Mouse (Mus musculus) urinary bladder, adult 18-20 months (tissue): ENCODE data around the gene C9.

Experiments
- DNase-seq, 2 experiments: peaks; one replicate each; pipeline ENCODE4 v3.0.0; 2022; ENCODE audit warnings: low spot score in 2 of 2, mixed read lengths in 2 of 2

The C9 gene

GRCm38 (mm10) chr15:6445135-6445534 is at the start of gene C9:
C9 (plus strand) TSS chr15:6445327.
- no peak for DNase-seq

GRCm38 (mm10) chr15:6398211-6398610 is 46.9 kb upstream of the C9 start:
- no peak for DNase-seq

GRCm38 (mm10) chr15:6398881-6399280 is 46.2 kb upstream of the C9 start:
- DNase-seq, result no peak

GRCm38 (mm10) chr15:6400115-6400514 is 45.0 kb upstream of the C9 start:
- DNase-seq, result no peak

- DNase-seq, result no peak
Measured at GRCm38 (mm10) chr15:6402433-6402832, 42.7 kb upstream of the C9 start.

- no peak for DNase-seq
Measured at GRCm38 (mm10) chr15:6404172-6404571, 41.0 kb upstream of the C9 start.

- DNase-seq, result no peak
Measured at GRCm38 (mm10) chr15:6406771-6407170, 38.4 kb upstream of the C9 start.

GRCm38 (mm10) chr15:6409031-6409430 is 36.1 kb upstream of the C9 start:
- no peak for DNase-seq

GRCm38 (mm10) chr15:6410161-6410560 is 35.0 kb upstream of the C9 start:
- DNase-seq, result no peak

- no peak for DNase-seq
Measured at GRCm38 (mm10) chr15:6411334-6411733, 33.8 kb upstream of the C9 start.

GRCm38 (mm10) chr15:6415317-6415716 is 29.8 kb upstream of the C9 start:
- DNase-seq, result no peak

- DNase-seq, result no peak
Measured at GRCm38 (mm10) chr15:6431777-6432176, 13.3 kb upstream of the C9 start.

GRCm38 (mm10) chr15:6432411-6432810 is 12.7 kb upstream of the C9 start:
- no peak for DNase-seq

- no peak for DNase-seq
Measured at GRCm38 (mm10) chr15:6435281-6435680, 9.8 kb upstream of the C9 start.

GRCm38 (mm10) chr15:6435773-6436172 is 9.4 kb upstream of the C9 start:
- no peak for DNase-seq

- DNase-seq, result no peak
Measured at GRCm38 (mm10) chr15:6438685-6439084, 6.4 kb upstream of the C9 start.

- DNase-seq, result no peak
Measured at GRCm38 (mm10) chr15:6444452-6444851, 675 bp upstream of the C9 start.

- no peak for DNase-seq
Measured at GRCm38 (mm10) chr15:6446181-6446580, 1.1 kb downstream of the C9 start.

GRCm38 (mm10) chr15:6448892-6449291 is 3.8 kb downstream of the C9 start:
- no peak for DNase-seq

GRCm38 (mm10) chr15:6454461-6454860 is 9.3 kb downstream of the C9 start:
- DNase-seq, result no peak

- no peak for DNase-seq
Measured at GRCm38 (mm10) chr15:6461381-6461780, 16.3 kb downstream of the C9 start.

- DNase-seq, result no peak
Measured at GRCm38 (mm10) chr15:6463361-6463923, 18.3 kb downstream of the C9 start.

- no peak for DNase-seq
Measured at GRCm38 (mm10) chr15:6466995-6467394, 21.9 kb downstream of the C9 start.

- DNase-seq, result no peak
Measured at GRCm38 (mm10) chr15:6468845-6469244, 23.7 kb downstream of the C9 start.
